Mouse (Mus musculus) lung, postnatal 0 days (tissue): Measurements from ENCODE around the gene Zfp652.

Experiments
- CTCF ChIP-seq: IDR thresholded peaks from 2 replicates; pipeline ENCODE4 v1.5.1; 2016; ENCODE audit warnings: antibody characterized with exemption, mild to moderate bottlenecking
- EP300 ChIP-seq: IDR thresholded peaks from 2 replicates; pipeline ENCODE4 v1.6.1; 2016; ENCODE audit warnings: antibody characterized with exemption, mild to moderate bottlenecking, control low read depth

DNA sequence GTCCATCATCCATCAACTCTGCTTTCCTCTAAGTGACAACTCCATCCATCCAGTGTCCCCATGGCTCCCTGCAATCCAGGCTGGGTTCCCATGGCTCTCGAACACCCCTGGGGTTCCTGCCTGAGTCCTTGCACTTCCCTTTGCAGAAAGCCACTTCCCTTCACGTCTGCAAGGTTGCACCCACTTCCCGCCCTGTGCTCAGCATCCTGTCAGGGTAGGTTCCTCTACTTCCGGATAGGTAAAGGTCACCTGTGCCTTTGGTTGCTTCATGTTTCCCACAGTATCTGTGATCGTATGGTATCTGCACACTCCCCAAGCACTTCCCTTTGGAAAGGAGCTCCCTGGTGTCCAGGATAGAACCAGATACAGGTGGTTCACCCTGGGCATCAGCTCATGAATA, 92.5 kb downstream of the Zfp652 start:
- TF ChIP-seq CTCF (no peak), EP300 (no peak)
